Mouse (Mus musculus): Measurements from ENCODE around the gene Slc35f3. TPM values are rescaled to one million over a fixed set of nuclear protein-coding genes. Genes with fewer than 3 reads are reported as not detected.

Slc35f3 gene
- total RNA-seq, 2 experiments from 2014 or later: not detected

- no peak for ATAC-seq (replicated peaks; ENCODE audit: poor library complexity, severe bottlenecking)
Observed at GRCm38 (mm10) chr8:126326731-126327130, 28.4 kb downstream of the Slc35f3 start.

GRCm38 (mm10) chr8:126327786-126328185 is 29.4 kb downstream of the Slc35f3 start:
- no peak for ATAC-seq (replicated peaks; ENCODE audit: poor library complexity, severe bottlenecking)

GRCm38 (mm10) chr8:126338864-126339263 is 40.5 kb downstream of the Slc35f3 start:
- no peak for ATAC-seq (replicated peaks; ENCODE audit: poor library complexity, severe bottlenecking)

GRCm38 (mm10) chr8:126339357-126339756 is 41.0 kb downstream of the Slc35f3 start:
- ATAC-seq (replicated peaks; ENCODE audit: poor library complexity, severe bottlenecking): no peak

GRCm38 (mm10) chr8:126341200-126341599 is 42.8 kb downstream of the Slc35f3 start:
- ATAC-seq (replicated peaks; ENCODE audit: poor library complexity, severe bottlenecking): no peak

GRCm38 (mm10) chr8:126343427-126343826 is 45.1 kb downstream of the Slc35f3 start:
- ATAC-seq (replicated peaks; ENCODE audit: poor library complexity, severe bottlenecking): no peak

GRCm38 (mm10) chr8:126345100-126345499 is 46.7 kb downstream of the Slc35f3 start:
- no peak for ATAC-seq (replicated peaks; ENCODE audit: poor library complexity, severe bottlenecking)

GRCm38 (mm10) chr8:126353259-126353658 is 54.9 kb downstream of the Slc35f3 start:
- ATAC-seq (replicated peaks; ENCODE audit: poor library complexity, severe bottlenecking): no peak

- no peak for ATAC-seq (replicated peaks; ENCODE audit: poor library complexity, severe bottlenecking)
Observed at GRCm38 (mm10) chr8:126357946-126358345, 59.6 kb downstream of the Slc35f3 start.

GRCm38 (mm10) chr8:126359296-126359695 is 60.9 kb downstream of the Slc35f3 start:
- ATAC-seq (replicated peaks; ENCODE audit: poor library complexity, severe bottlenecking): no peak

GRCm38 (mm10) chr8:126360106-126360505 is 61.7 kb downstream of the Slc35f3 start:
- ATAC-seq (replicated peaks; ENCODE audit: poor library complexity, severe bottlenecking): no peak

- no peak for ATAC-seq (replicated peaks; ENCODE audit: poor library complexity, severe bottlenecking)
Observed at GRCm38 (mm10) chr8:126360701-126361100, 62.3 kb downstream of the Slc35f3 start.

- ATAC-seq (replicated peaks; ENCODE audit: poor library complexity, severe bottlenecking): no peak
Observed at GRCm38 (mm10) chr8:126366251-126366650, 67.9 kb downstream of the Slc35f3 start.

GRCm38 (mm10) chr8:126368349-126369054 is 70.1 kb downstream of the Slc35f3 start:
- ATAC-seq (replicated peaks; ENCODE audit: poor library complexity, severe bottlenecking): no peak

GRCm38 (mm10) chr8:126371871-126372270 is 73.5 kb downstream of the Slc35f3 start:
- ATAC-seq (replicated peaks; ENCODE audit: poor library complexity, severe bottlenecking): no peak

GRCm38 (mm10) chr8:126379580-126379979 is 81.2 kb downstream of the Slc35f3 start:
- ATAC-seq (replicated peaks; ENCODE audit: poor library complexity, severe bottlenecking): peak; percentile 79

- no peak for ATAC-seq (replicated peaks; ENCODE audit: poor library complexity, severe bottlenecking)
Observed at GRCm38 (mm10) chr8:126380141-126380540, 81.8 kb downstream of the Slc35f3 start.

- no peak for ATAC-seq (replicated peaks; ENCODE audit: poor library complexity, severe bottlenecking)
Observed at GRCm38 (mm10) chr8:126381299-126381698, 82.9 kb downstream of the Slc35f3 start.

GRCm38 (mm10) chr8:126382216-126382615 is 83.9 kb downstream of the Slc35f3 start:
- ATAC-seq (replicated peaks; ENCODE audit: poor library complexity, severe bottlenecking): no peak

- ATAC-seq (replicated peaks; ENCODE audit: poor library complexity, severe bottlenecking): 0 out of 2 replicates have a peak, but pooled peaks have one; percentile 23
Observed at GRCm38 (mm10) chr8:126382749-126383148, 84.4 kb downstream of the Slc35f3 start.

- ATAC-seq (replicated peaks; ENCODE audit: poor library complexity, severe bottlenecking): peak; percentile 95
Observed at GRCm38 (mm10) chr8:126387566-126387965, 89.2 kb downstream of the Slc35f3 start.

GRCm38 (mm10) chr8:126391541-126391940 is 93.2 kb downstream of the Slc35f3 start:
- ATAC-seq (replicated peaks; ENCODE audit: poor library complexity, severe bottlenecking): no peak
